Mouse (Mus musculus): ENCODE results near the gene Dock10. TPM values are rescaled to one million over a fixed set of nuclear protein-coding genes. Genes with fewer than 3 reads are reported as not detected.

Dock10 gene
- polyA plus RNA-seq, 2 experiments, result 8.2 to 9.1 TPM

GRCm38 (mm10) chr1:80765504-80765903, 7.2 kb upstream of the Dock10 start:
- ATAC-seq (ENCODE audit: low FRiP score, low read depth) (no peak), DNase-seq (ENCODE audit: low spot score) (no peak)
- no peak overlapping the region for H3K9ac ChIP-seq (ENCODE audit: low read depth, low read length, severe bottlenecking)
- no peak overlapping the region for H3K4me3 ChIP-seq (replicated peaks; ENCODE audit: low read length)
- no peaks in the 10 kb centered on the region for H3K9me3 ChIP-seq (ENCODE audit: control insufficient read depth, low read length)
- no peak for TF ChIP-seq POLR2A (IDR thresholded peaks at IDR 0.05; ENCODE audit: borderline replicate concordance, extremely low read depth, insufficient read depth, insufficient read length)
- no peaks in the 10 kb centered on the region for H3K27me3 ChIP-seq (ENCODE audit: control insufficient read depth, insufficient read depth, low read length)
- H3K36me3 ChIP-seq (ENCODE audit: control insufficient read depth, insufficient read depth, low read length), result no peaks in the 10 kb centered on the region
- no peak overlapping the region for H3K27ac ChIP-seq (replicated peaks; ENCODE audit: low read depth, low read length)
- no peak overlapping the region for H3K4me2 ChIP-seq (replicated peaks; ENCODE audit: low read depth, low read length, severe bottlenecking)
- no peaks in the 10 kb centered on the region for H3K4me1 ChIP-seq (ENCODE audit: control insufficient read depth, insufficient read depth, low read length)
- WGBS, result 79% methylated on average over 2 of the region's 2 CpGs

- Histone ChIP-seq H3K4me1 (ENCODE audit: control insufficient read depth, insufficient read depth, low read length) (no peaks in the 10 kb centered on the region), H3K4me2 (replicated peaks; ENCODE audit: low read depth, low read length, severe bottlenecking) (no peak overlapping the region), H3K36me3 (ENCODE audit: control insufficient read depth, insufficient read depth, low read length) (no peaks in the 10 kb centered on the region), H3K4me3 (replicated peaks; ENCODE audit: low read length) (no peak overlapping the region), H3K27ac (replicated peaks; ENCODE audit: low read depth, low read length) (no peak overlapping the region), H3K9me3 (ENCODE audit: control insufficient read depth, low read length) (no peaks in the 10 kb centered on the region), H3K9ac (ENCODE audit: low read depth, low read length, severe bottlenecking) (no peak overlapping the region), H3K27me3 (ENCODE audit: control insufficient read depth, insufficient read depth, low read length) (peaks cover 13% of the 10 kb centered on the region; the same call in 1 of the 2 replicates)
- WGBS, result 54% methylated on average over 4 of the region's 4 CpGs
- DNase-seq (ENCODE audit: low spot score) (no peak), ATAC-seq (ENCODE audit: low FRiP score, low read depth) (no peak)
- TF ChIP-seq POLR2A (IDR thresholded peaks at IDR 0.05; ENCODE audit: borderline replicate concordance, extremely low read depth, insufficient read depth, insufficient read length), result no peak
These were observed 5.0 kb upstream of the Dock10 start for GRCm38 (mm10) chr1:80763042-80763950.

- ATAC-seq (ENCODE audit: low FRiP score, low read depth), result no peak
- peak; percentile 6 for DNase-seq (ENCODE audit: low spot score)
- H3K4me3 ChIP-seq (replicated peaks; ENCODE audit: low read length), result peak overlapping the region; percentile 63
- WGBS, result 6% methylated on average over 6 of the region's 6 CpGs
- H3K4me1 ChIP-seq (ENCODE audit: control insufficient read depth, insufficient read depth, low read length), result peaks cover 10% of the 10 kb centered on the region; the same call in 1 of the 2 replicates
- TF ChIP-seq POLR2A (IDR thresholded peaks at IDR 0.05; ENCODE audit: borderline replicate concordance, extremely low read depth, insufficient read depth, insufficient read length), result no peak
- H3K27me3 ChIP-seq (ENCODE audit: control insufficient read depth, insufficient read depth, low read length), result peaks cover 13% of the 10 kb centered on the region; the same call in 1 of the 2 replicates
- no peaks in the 10 kb centered on the region for H3K9me3 ChIP-seq (ENCODE audit: control insufficient read depth, low read length)
- peak overlapping the region; percentile 89 for H3K4me2 ChIP-seq (replicated peaks; ENCODE audit: low read depth, low read length, severe bottlenecking)
- H3K36me3 ChIP-seq (ENCODE audit: control insufficient read depth, insufficient read depth, low read length), result no peaks in the 10 kb centered on the region
- H3K27ac ChIP-seq (replicated peaks; ENCODE audit: low read depth, low read length), result no peak overlapping the region
- H3K9ac ChIP-seq (ENCODE audit: low read depth, low read length, severe bottlenecking), result peak overlapping the region; percentile 63
These were observed 464 bp upstream of the Dock10 start for GRCm38 (mm10) chr1:80758798-80759184.

GRCm38 (mm10) chr1:80757650-80757976, 714 bp downstream of the Dock10 start:
- no peaks in the 10 kb centered on the region for H3K36me3 ChIP-seq (ENCODE audit: control insufficient read depth, insufficient read depth, low read length)
- TF ChIP-seq POLR2A (IDR thresholded peaks at IDR 0.05; ENCODE audit: borderline replicate concordance, extremely low read depth, insufficient read depth, insufficient read length), result no peak
- 0% methylated on average over 6 of the region's 6 CpGs for WGBS
- no peak overlapping the region for H3K27ac ChIP-seq (replicated peaks; ENCODE audit: low read depth, low read length)
- H3K4me3 ChIP-seq (replicated peaks; ENCODE audit: low read length), result peak overlapping the region; percentile 63
- no peaks in the 10 kb centered on the region for H3K9me3 ChIP-seq (ENCODE audit: control insufficient read depth, low read length)
- peak overlapping the region; percentile 63 for H3K9ac ChIP-seq (ENCODE audit: low read depth, low read length, severe bottlenecking)
- H3K27me3 ChIP-seq (ENCODE audit: control insufficient read depth, insufficient read depth, low read length), result peaks cover 13% of the 10 kb centered on the region; the same call in 1 of the 2 replicates
- peak; percentile 6 for DNase-seq (ENCODE audit: low spot score)
- peaks cover 10% of the 10 kb centered on the region; the same call in 1 of the 2 replicates for H3K4me1 ChIP-seq (ENCODE audit: control insufficient read depth, insufficient read depth, low read length)
- ATAC-seq (ENCODE audit: low FRiP score, low read depth), result no peak; the same call in 1 of the 2 replicates
- peak overlapping the region; percentile 89 for H3K4me2 ChIP-seq (replicated peaks; ENCODE audit: low read depth, low read length, severe bottlenecking)

- peak overlapping the region; percentile 89 for H3K4me2 ChIP-seq (replicated peaks; ENCODE audit: low read depth, low read length, severe bottlenecking)
- TF ChIP-seq POLR2A (IDR thresholded peaks at IDR 0.05; ENCODE audit: borderline replicate concordance, extremely low read depth, insufficient read depth, insufficient read length), result no peak
- ATAC-seq (ENCODE audit: low FRiP score, low read depth), result 0 out of 2 replicates have a peak, but pooled peaks have one; percentile 24
- WGBS, result 5% methylated on average over 14 of the region's 14 CpGs
- peak overlapping the region; percentile 63 for H3K4me3 ChIP-seq (replicated peaks; ENCODE audit: low read length)
- H3K36me3 ChIP-seq (ENCODE audit: control insufficient read depth, insufficient read depth, low read length), result no peaks in the 10 kb centered on the region
- peaks cover 10% of the 10 kb centered on the region; the same call in 1 of the 2 replicates for H3K4me1 ChIP-seq (ENCODE audit: control insufficient read depth, insufficient read depth, low read length)
- peak overlapping the region; percentile 63; the same call in 1 of the 2 replicates for H3K9ac ChIP-seq (ENCODE audit: low read depth, low read length, severe bottlenecking)
- H3K27me3 ChIP-seq (ENCODE audit: control insufficient read depth, insufficient read depth, low read length), result peaks cover 13% of the 10 kb centered on the region; the same call in 1 of the 2 replicates
- DNase-seq (ENCODE audit: low spot score), result peak; percentile 12
- H3K9me3 ChIP-seq (ENCODE audit: control insufficient read depth, low read length), result no peaks in the 10 kb centered on the region
- H3K27ac ChIP-seq (replicated peaks; ENCODE audit: low read depth, low read length), result no peak overlapping the region
These were observed 1.3 kb downstream of the Dock10 start for GRCm38 (mm10) chr1:80756824-80757649.

All from limb, embryonic 14.5 days (tissue).